Mouse (Mus musculus): ENCODE data around the gene Acadsb. TPM values are rescaled to one million over a fixed set of nuclear protein-coding genes. Genes with fewer than 3 reads are reported as not detected.
A peak's percentile ranks its signal among the peaks of the same experiment; 100 is the strongest.
"Not testable (repeated sequence)": the region's sequence is repeated elsewhere in the genome, so short reads cannot be mapped to it uniquely, and the experiment has no call there.

Gene Acadsb
- polyA plus RNA-seq, 2 experiments, result 25.4 to 83.1 TPM

GRCm38 (mm10) chr7:131371470-131371860, 38.9 kb upstream of the Acadsb start:
- Histone ChIP-seq H3K4me2 (replicated peaks; ENCODE audit: low read depth, low read length, severe bottlenecking) (peak overlapping the region; percentile 69), H3K27me3 (ENCODE audit: control insufficient read depth, insufficient read depth, low read length) (no peaks in the 10 kb centered on the region), H3K4me1 (ENCODE audit: control insufficient read depth, insufficient read depth, low read length) (peaks cover 10% of the 10 kb centered on the region; the same call in 1 of the 2 replicates), H3K36me3 (ENCODE audit: control insufficient read depth, insufficient read depth, low read length) (peaks cover 8% of the 10 kb centered on the region), H3K9ac (ENCODE audit: low read depth, low read length, severe bottlenecking) (peak overlapping the region; percentile 90), H3K27ac (replicated peaks; ENCODE audit: low read depth, low read length) (peak overlapping the region; percentile 90), H3K9me3 (ENCODE audit: control insufficient read depth, low read length) (no peaks in the 10 kb centered on the region), H3K4me3 (replicated peaks; ENCODE audit: low read length) (peak overlapping the region; percentile 77)
- no peak for DNase-seq (ENCODE audit: low spot score)
- no peak for TF ChIP-seq POLR2A (IDR thresholded peaks at IDR 0.05; ENCODE audit: borderline replicate concordance, extremely low read depth, insufficient read depth, insufficient read length)
- WGBS, result 9% methylated on average over 9 of the region's 9 CpGs
- ATAC-seq (ENCODE audit: low FRiP score, low read depth), result no peak

GRCm38 (mm10) chr7:131371880-131372651, 38.3 kb upstream of the Acadsb start:
- peak; percentile 6 for DNase-seq (ENCODE audit: low spot score)
- Histone ChIP-seq H3K27me3 (ENCODE audit: control insufficient read depth, insufficient read depth, low read length) (no peaks in the 10 kb centered on the region), H3K4me3 (replicated peaks; ENCODE audit: low read length) (peak overlapping the region; percentile 77), H3K4me2 (replicated peaks; ENCODE audit: low read depth, low read length, severe bottlenecking) (peak overlapping the region; percentile 69), H3K4me1 (ENCODE audit: control insufficient read depth, insufficient read depth, low read length) (peaks cover 10% of the 10 kb centered on the region; the same call in 1 of the 2 replicates), H3K9ac (ENCODE audit: low read depth, low read length, severe bottlenecking) (peak overlapping the region; percentile 90), H3K36me3 (ENCODE audit: control insufficient read depth, insufficient read depth, low read length) (peaks cover 8% of the 10 kb centered on the region), H3K27ac (replicated peaks; ENCODE audit: low read depth, low read length) (no peak overlapping the region), H3K9me3 (ENCODE audit: control insufficient read depth, low read length) (no peaks in the 10 kb centered on the region)
- 71% methylated on average over 9 of the region's 9 CpGs for WGBS
- ATAC-seq (ENCODE audit: low FRiP score, low read depth), result no peak
- no peak for TF ChIP-seq POLR2A (IDR thresholded peaks at IDR 0.05; ENCODE audit: borderline replicate concordance, extremely low read depth, insufficient read depth, insufficient read length)

GRCm38 (mm10) chr7:131391761-131392160, 18.6 kb upstream of the Acadsb start:
- 87% methylated on average over 6 of the region's 7 CpGs for WGBS
- H3K4me1 ChIP-seq (ENCODE audit: control insufficient read depth, insufficient read depth, low read length); H3K4me3 ChIP-seq (replicated peaks; ENCODE audit: low read length); H3K9ac ChIP-seq (ENCODE audit: low read depth, low read length, severe bottlenecking); ATAC-seq (ENCODE audit: low FRiP score, low read depth); H3K27me3 ChIP-seq (ENCODE audit: control insufficient read depth, insufficient read depth, low read length); H3K27ac ChIP-seq (replicated peaks; ENCODE audit: low read depth, low read length); H3K9me3 ChIP-seq (ENCODE audit: control insufficient read depth, low read length); DNase-seq (ENCODE audit: low spot score); H3K4me2 ChIP-seq (replicated peaks; ENCODE audit: low read depth, low read length, severe bottlenecking): not testable (repeated sequence)
- peaks cover 37% of the 10 kb centered on the region for H3K36me3 ChIP-seq (ENCODE audit: control insufficient read depth, insufficient read depth, low read length)

GRCm38 (mm10) chr7:131409321-131409987, 947 bp upstream of the Acadsb start:
- Histone ChIP-seq H3K4me1 (ENCODE audit: control insufficient read depth, insufficient read depth, low read length) (peaks cover 18% of the 10 kb centered on the region), H3K4me2 (replicated peaks; ENCODE audit: low read depth, low read length, severe bottlenecking) (peak overlapping the region; percentile 83), H3K4me3 (replicated peaks; ENCODE audit: low read length) (peak overlapping the region; percentile 90), H3K27ac (replicated peaks; ENCODE audit: low read depth, low read length) (no peak overlapping the region), H3K27me3 (ENCODE audit: control insufficient read depth, insufficient read depth, low read length) (no peaks in the 10 kb centered on the region), H3K9me3 (ENCODE audit: control insufficient read depth, low read length) (no peaks in the 10 kb centered on the region), H3K9ac (ENCODE audit: low read depth, low read length, severe bottlenecking) (peak overlapping the region; percentile 92), H3K36me3 (ENCODE audit: control insufficient read depth, insufficient read depth, low read length) (no peaks in the 10 kb centered on the region)
- 5% methylated on average over 16 of the region's 16 CpGs for WGBS
- peak; percentile 10 for DNase-seq (ENCODE audit: low spot score)
- TF ChIP-seq POLR2A (IDR thresholded peaks at IDR 0.05; ENCODE audit: borderline replicate concordance, extremely low read depth, insufficient read depth, insufficient read length), result no peak
- no peak for ATAC-seq (ENCODE audit: low FRiP score, low read depth)

GRCm38 (mm10) chr7:131409988-131410385, 414 bp upstream of the Acadsb start:
- Histone ChIP-seq H3K4me2 (replicated peaks; ENCODE audit: low read depth, low read length, severe bottlenecking) (peak overlapping the region; percentile 83), H3K27ac (replicated peaks; ENCODE audit: low read depth, low read length) (peak overlapping the region; percentile 70), H3K27me3 (ENCODE audit: control insufficient read depth, insufficient read depth, low read length) (no peaks in the 10 kb centered on the region), H3K4me1 (ENCODE audit: control insufficient read depth, insufficient read depth, low read length) (peaks cover 18% of the 10 kb centered on the region), H3K4me3 (replicated peaks; ENCODE audit: low read length) (peak overlapping the region; percentile 90), H3K9me3 (ENCODE audit: control insufficient read depth, low read length) (no peaks in the 10 kb centered on the region), H3K9ac (ENCODE audit: low read depth, low read length, severe bottlenecking) (peak overlapping the region; percentile 92), H3K36me3 (ENCODE audit: control insufficient read depth, insufficient read depth, low read length) (no peaks in the 10 kb centered on the region)
- WGBS, result 1% methylated on average over 28 of the region's 38 CpGs
- peak; percentile 53 for ATAC-seq (ENCODE audit: low FRiP score, low read depth)
- TF ChIP-seq POLR2A (IDR thresholded peaks at IDR 0.05; ENCODE audit: borderline replicate concordance, extremely low read depth, insufficient read depth, insufficient read length), result no peak
- DNase-seq (ENCODE audit: low spot score), result no peak
